In the genomic region with DNA sequence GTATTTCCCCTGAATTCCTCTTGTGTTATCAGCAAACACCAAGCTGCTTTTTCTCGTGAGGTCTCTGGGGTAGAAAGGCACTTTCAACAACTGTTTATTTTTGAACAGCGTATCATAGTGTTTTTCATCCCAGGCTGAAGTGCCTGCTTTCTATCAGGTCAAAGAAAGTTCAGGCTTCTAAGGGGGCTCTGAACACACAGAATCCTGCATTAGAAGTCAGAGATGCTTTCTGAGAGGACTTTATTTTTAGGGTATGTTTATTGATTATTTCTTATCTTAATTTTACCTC, we compare ENCODE assay signal across 11 mouse cellular contexts. TPM values are rescaled to one million over a fixed set of nuclear protein-coding genes. Genes with fewer than 3 reads are reported as not detected.
DNase-seq lines count a peak whose midpoint lies in the region; ATAC-seq and TF ChIP-seq lines count a peak whose summit lies in the region.
"Had no signal": no experiment of that assay in that cellular context is flagged by ENCODE, and none has a peak within 500 bp of the region (broad histone marks: within the 10 kb centered on the region; RNA-seq: fewer than 3 reads in every experiment).

No protein-coding gene starts in this region.

- WGBS in heart, embryonic 10.5 days, result 9% methylated on average over 2 of the region's 2 CpGs
- 55% methylated on average over 2 of the region's 2 CpGs for WGBS in kidney, adult 2 months
- 39% methylated on average over 2 of the region's 2 CpGs for WGBS in midbrain, embryonic 15.5 days
- WGBS in midbrain, embryonic 11.5 days, result 54% methylated on average over 2 of the region's 2 CpGs
- 10% methylated on average over 2 of the region's 2 CpGs for WGBS in stomach, embryonic 15.5 days

- H3K4me2 ChIP-seq in midbrain, embryonic 15.5 days, result no peak overlapping the region
- no peak overlapping the region for H3K4me2 ChIP-seq in midbrain, embryonic 11.5 days
- H3K4me2 ChIP-seq in stomach, embryonic 15.5 days, result no peak overlapping the region
- H3K4me2 ChIP-seq: liver, embryonic 15.5 days had no signal

- no peak for ATAC-seq in midbrain, embryonic 15.5 days (replicated peaks)
- no peak for ATAC-seq in midbrain, embryonic 11.5 days (ENCODE audit: low FRiP score)
- ATAC-seq in stomach, embryonic 15.5 days (ENCODE audit: insufficient read depth, low FRiP score, low read depth), result no peak

- H3K9me3 ChIP-seq in heart, embryonic 10.5 days, result no peaks in the 10 kb centered on the region
- no peaks in the 10 kb centered on the region for H3K9me3 ChIP-seq in midbrain, embryonic 15.5 days
- H3K9me3 ChIP-seq in midbrain, embryonic 11.5 days (ENCODE audit: control insufficient read depth, low read length), result no peaks in the 10 kb centered on the region
- H3K9me3 ChIP-seq in stomach, embryonic 15.5 days, result no peaks in the 10 kb centered on the region
- H3K9me3 ChIP-seq: liver, embryonic 15.5 days had no signal

- H3K36me3 ChIP-seq in heart, embryonic 10.5 days, result no peaks in the 10 kb centered on the region
- no peaks in the 10 kb centered on the region for H3K36me3 ChIP-seq in kidney, adult 2 months (ENCODE audit: control insufficient read depth, insufficient read depth, low read length)
- H3K36me3 ChIP-seq in midbrain, embryonic 15.5 days (replicated peaks), result no peaks in the 10 kb centered on the region
- H3K36me3 ChIP-seq in midbrain, embryonic 11.5 days (ENCODE audit: control insufficient read depth, insufficient read depth, low read length), result no peaks in the 10 kb centered on the region
- H3K36me3 ChIP-seq in stomach, embryonic 15.5 days, result no peaks in the 10 kb centered on the region
- H3K36me3 ChIP-seq: liver, embryonic 15.5 days had no signal

- TF ChIP-seq CTCF in kidney, adult 2 months (conservative IDR thresholded peaks at IDR 0.05; ENCODE audit: insufficient read depth, insufficient read length, low read depth, low read length), result no peak

- no peak for TF ChIP-seq POLR2A in kidney, adult 2 months (IDR thresholded peaks at IDR 0.05; ENCODE audit: low read depth, low read length)

- H3K9ac ChIP-seq in midbrain, embryonic 15.5 days, result no peak overlapping the region
- H3K9ac ChIP-seq in midbrain, embryonic 11.5 days (ENCODE audit: low read length), result no peak overlapping the region
- no peak overlapping the region for H3K9ac ChIP-seq in stomach, embryonic 15.5 days
- H3K9ac ChIP-seq: liver, embryonic 15.5 days had no signal

- DNase-seq in heart, embryonic 10.5 days (ENCODE audit: low spot score), result no peak
- DNase-seq in heart, postnatal 4 days, result no peak
- no peak for DNase-seq in kidney, adult 2 months
- no peak for DNase-seq in kidney, postnatal 36 days
- DNase-seq in midbrain, embryonic 11.5 days (ENCODE audit: low spot score, missing footprints), result no peak
- no peak for DNase-seq in ovary, postnatal 14 days (ENCODE audit: low spot score)
- DNase-seq: cerebellum, adult 18-20 months; right cerebral cortex, postnatal 25 days had no signal

- peaks cover 22% of the 10 kb centered on the region for H3K4me1 ChIP-seq in heart, embryonic 10.5 days
- H3K4me1 ChIP-seq in kidney, adult 2 months (ENCODE audit: control insufficient read depth, insufficient read depth, low read length), result 0 out of 2 replicates have a peak, but pooled peaks cover 2% of the 10 kb centered on the region
- peaks cover 4% of the 10 kb centered on the region; the same call in 1 of the 2 replicates for H3K4me1 ChIP-seq in midbrain, embryonic 15.5 days
- no peaks in the 10 kb centered on the region for H3K4me1 ChIP-seq in midbrain, embryonic 11.5 days (ENCODE audit: control insufficient read depth, insufficient read depth, low read length)
- no peaks in the 10 kb centered on the region for H3K4me1 ChIP-seq in stomach, embryonic 15.5 days
- H3K4me1 ChIP-seq: liver, embryonic 15.5 days had no signal

- peak overlapping the region; percentile 69 for H3K27ac ChIP-seq in heart, embryonic 10.5 days
- H3K27ac ChIP-seq in kidney, adult 2 months (ENCODE audit: insufficient read depth, low read depth, low read length), result 0 out of 2 replicates have a peak overlapping the region, but pooled peaks have one; percentile 47
- H3K27ac ChIP-seq in midbrain, embryonic 15.5 days, result peak overlapping the region; percentile 31; the same call in 1 of the 2 replicates
- no peak overlapping the region for H3K27ac ChIP-seq in midbrain, embryonic 11.5 days (ENCODE audit: low read depth, low read length)
- peak overlapping the region; percentile 22; the same call in 1 of the 2 replicates for H3K27ac ChIP-seq in stomach, embryonic 15.5 days
- H3K27ac ChIP-seq: liver, embryonic 15.5 days had no signal

- no peaks in the 10 kb centered on the region for H3K27me3 ChIP-seq in heart, embryonic 10.5 days (ENCODE audit: insufficient read depth, poor library complexity, severe bottlenecking)
- H3K27me3 ChIP-seq in kidney, adult 2 months (replicated peaks; ENCODE audit: control insufficient read depth, insufficient read depth, low read length), result no peaks in the 10 kb centered on the region; the same call in 1 of the 2 replicates
- H3K27me3 ChIP-seq in midbrain, embryonic 15.5 days (replicated peaks), result no peaks in the 10 kb centered on the region
- H3K27me3 ChIP-seq in midbrain, embryonic 11.5 days (ENCODE audit: control insufficient read depth, insufficient read depth, low read length), result no peaks in the 10 kb centered on the region
- no peaks in the 10 kb centered on the region for H3K27me3 ChIP-seq in stomach, embryonic 15.5 days (replicated peaks)
- H3K27me3 ChIP-seq: liver, embryonic 15.5 days had no signal

- H3K4me3 ChIP-seq in heart, embryonic 10.5 days, result no peak overlapping the region
- H3K4me3 ChIP-seq in kidney, adult 2 months (ENCODE audit: insufficient read depth, low read depth, low read length), result no peak overlapping the region
- no peak overlapping the region for H3K4me3 ChIP-seq in midbrain, embryonic 15.5 days
- no peak overlapping the region for H3K4me3 ChIP-seq in midbrain, embryonic 11.5 days (ENCODE audit: low read depth, low read length)
- H3K4me3 ChIP-seq in stomach, embryonic 15.5 days (replicated peaks), result no peak overlapping the region
- H3K4me3 ChIP-seq: liver, embryonic 15.5 days had no signal

RNA-seq across cellular contexts. Expression of a gene that starts 19.6 kb away (rescaled TPM):
- polyA plus RNA-seq in heart, embryonic 10.5 days (2016; fragmentation: Nextera tagmentation; extraction: Ambion mirVana), result 19.3 and 33.6 TPM in 2 replicates
- total RNA-seq in heart, postnatal 4 days (2021), result 10 to 100 TPM; 33.9 to 42.2 TPM
- 11.3 and 17.9 TPM in 2 replicates for polyA plus RNA-seq in kidney, adult 2 months (2012; rRNA removed)
- 16.3 and 16.8 TPM in 2 replicates for polyA plus RNA-seq in midbrain, embryonic 15.5 days (2015; fragmentation: Nextera tagmentation; extraction: Ambion mirVana)
- 17.0 and 17.3 TPM in 2 replicates for polyA plus RNA-seq in midbrain, embryonic 11.5 days (2014; fragmentation: Nextera tagmentation; extraction: Ambion mirVana)
- 18.2 and 19.1 TPM in 2 replicates for polyA plus RNA-seq in stomach, embryonic 15.5 days (2015; fragmentation: Nextera tagmentation; extraction: Ambion mirVana)
